In the genomic region with DNA sequence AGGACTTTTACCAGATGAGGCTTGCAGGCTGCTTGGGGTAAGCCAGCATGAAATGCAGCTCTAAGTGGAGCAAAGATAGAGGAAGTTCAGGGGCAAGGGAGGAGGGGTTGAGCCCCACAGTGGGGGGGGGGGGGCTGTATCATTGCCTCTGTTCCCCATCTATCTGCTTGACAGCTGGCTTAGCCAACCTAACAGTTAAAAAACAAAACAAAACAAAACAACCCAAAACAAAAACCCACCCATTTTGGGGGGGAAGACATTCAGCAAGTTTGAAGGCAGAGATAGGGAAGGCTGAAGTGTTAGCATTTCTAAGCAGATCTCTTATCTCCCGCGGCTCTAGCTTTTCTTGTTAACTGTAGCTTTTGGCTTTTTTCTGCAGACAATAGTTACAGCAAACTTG, we compare ENCODE assay signal across 16 mouse cellular contexts. TPM values are rescaled to one million over a fixed set of nuclear protein-coding genes. Genes with fewer than 3 reads are reported as not detected.
DNase-seq lines count a peak whose midpoint lies in the region; ATAC-seq and TF ChIP-seq lines count a peak whose summit lies in the region.
"Had no signal": no experiment of that assay in that cellular context is flagged by ENCODE, and none has a peak within 500 bp of the region (broad histone marks: within the 10 kb centered on the region; RNA-seq: fewer than 3 reads in every experiment).

No protein-coding gene starts in this region.

- TF ChIP-seq CTCF in lung, adult 2 months (IDR thresholded peaks at IDR 0.05; ENCODE audit: insufficient read depth, low read length): no peak

- H3K4me1 ChIP-seq in lung, adult 2 months (ENCODE audit: control insufficient read depth, insufficient read depth, low read length): no peaks in the 10 kb centered on the region; the same call in 1 of the 2 replicates
- no peaks in the 10 kb centered on the region for H3K4me1 ChIP-seq in midbrain, embryonic 15.5 days
- H3K4me1 ChIP-seq: stomach, embryonic 15.5 days had no signal

- no peak overlapping the region for H3K4me2 ChIP-seq in midbrain, embryonic 15.5 days
- H3K4me2 ChIP-seq: liver, embryonic 13.5 days; stomach, embryonic 15.5 days had no signal

- H3K36me3 ChIP-seq in midbrain, embryonic 15.5 days (replicated peaks): no peaks in the 10 kb centered on the region
- H3K36me3 ChIP-seq: liver, embryonic 13.5 days; stomach, embryonic 15.5 days had no signal

- H3K27me3 ChIP-seq in midbrain, embryonic 15.5 days (replicated peaks): no peaks in the 10 kb centered on the region
- H3K27me3 ChIP-seq: liver, embryonic 13.5 days; stomach, embryonic 15.5 days had no signal

- TF ChIP-seq POLR2A in lung, adult 2 months (IDR thresholded peaks at IDR 0.05; ENCODE audit: borderline replicate concordance, extremely low read depth, low read depth, low read length): no peak

- no peaks in the 10 kb centered on the region for H3K9me3 ChIP-seq in midbrain, embryonic 15.5 days
- H3K9me3 ChIP-seq: liver, embryonic 13.5 days; megakaryocyte, embryonic 14.5 days; stomach, embryonic 15.5 days had no signal

- WGBS in lung, adult 2 months: 34% methylated on average over 2 of the region's 2 CpGs
- 30% methylated on average over 2 of the region's 2 CpGs for WGBS in midbrain, embryonic 15.5 days

- H3K27ac ChIP-seq in midbrain, embryonic 15.5 days: no peak overlapping the region
- H3K27ac ChIP-seq: liver, embryonic 13.5 days; stomach, embryonic 15.5 days had no signal

- H3K4me3 ChIP-seq in lung, adult 2 months (replicated peaks; ENCODE audit: extremely low read depth, low read depth, low read length): no peak overlapping the region
- no peak overlapping the region for H3K4me3 ChIP-seq in midbrain, embryonic 15.5 days
- H3K4me3 ChIP-seq: liver, embryonic 13.5 days; megakaryocyte, embryonic 14.5 days; myocyte; stomach, embryonic 15.5 days had no signal

- ATAC-seq in midbrain, embryonic 15.5 days (replicated peaks): no peak
- ATAC-seq: hindbrain, embryonic 16.5 days had no signal

- DNase-seq in lung, postnatal 36 days: peak; percentile 12
- DNase-seq in lung, adult 2 months: no peak
- peak; percentile 8 for DNase-seq in brain, adult 2 months (ENCODE audit: low read depth, low spot score)
- peak; percentile 50 for DNase-seq in naive thymus-derived CD4-positive, alpha-beta T cell, adult 2 months (ENCODE audit: low read depth)
- DNase-seq in embryo, embryonic 10 days (ENCODE audit: low spot score): no peak
- DNase-seq in heart, postnatal 36 days: no peak
- DNase-seq: adrenal gland, postnatal 25 days; cerebellum, postnatal 36 days; kidney, adult 8-10 months; liver, embryonic 13.5 days; right cerebral cortex, postnatal 4 days had no signal

- intact Hi-C loops in heart, postnatal 36 days (cut with DNase I): no loop called here

- H3K9ac ChIP-seq in midbrain, embryonic 15.5 days: no peak overlapping the region
- H3K9ac ChIP-seq: liver, embryonic 13.5 days; stomach, embryonic 15.5 days had no signal

RNA-seq across cellular contexts. Expression of a gene that starts 49.2 kb away (rescaled TPM):
- 12.2 and 16.5 TPM in 2 replicates for polyA plus RNA-seq in lung, adult 2 months (2012; rRNA removed)
- total RNA-seq in heart, postnatal 36 days (2021): 100 to 1,000 TPM; 104 to 116 TPM
- polyA plus RNA-seq in midbrain, embryonic 15.5 days (2015; fragmentation: Nextera tagmentation; extraction: Ambion mirVana): 44.5 TPM in 2 replicates

Comparison
In these comparisons a context has a peak if more than half of its experiments do, and no peak if none do; other contexts are left out.
1. DNase-seq: peak in lung, postnatal 36 days (single experiment), brain, adult 2 months (single experiment) and naive thymus-derived CD4-positive, alpha-beta T cell, adult 2 months (single experiment); none in lung, adult 2 months (single experiment), embryo, embryonic 10 days (single experiment) and heart, postnatal 36 days (0 of 2).